Mouse (Mus musculus): ENCODE results near the gene Gm44503. TPM values are rescaled to one million over a fixed set of nuclear protein-coding genes. Genes with fewer than 3 reads are reported as not detected.

The Gm44503 gene
- not detected in 2 replicates for polyA plus RNA-seq (2015; fragmentation: Nextera tagmentation; extraction: Ambion mirVana)

- no peaks in the 10 kb centered on the region for H3K9me3 ChIP-seq (ENCODE audit: control insufficient read depth, low read length)
- H3K4me2 ChIP-seq (replicated peaks; ENCODE audit: low read depth): peak within 1 kb of the TSS; percentile 63
- WGBS: 2% methylated on average over 43 of the region's 43 CpGs
- no peaks in the 10 kb centered on the region for H3K27me3 ChIP-seq (ENCODE audit: control insufficient read depth, insufficient read depth, low read length)
- TF ChIP-seq CTCF (IDR thresholded peaks at IDR 0.05; ENCODE audit: low read depth) (peak; percentile 18), EP300 (optimal IDR thresholded peaks at IDR 0.05) (no peak)
- no peaks in the 10 kb centered on the region for H3K4me1 ChIP-seq (replicated peaks; ENCODE audit: control insufficient read depth, insufficient read depth)
- peak; percentile 82 for DNase-seq (ENCODE audit: low spot score)
- H3K36me3 ChIP-seq (ENCODE audit: control insufficient read depth, insufficient read depth, low read length): no peaks in the 10 kb centered on the region
- peak within 1 kb of the TSS; percentile 53 for H3K9ac ChIP-seq (ENCODE audit: low read length)
- peak within 1 kb of the TSS; percentile 58 for H3K4me3 ChIP-seq (ENCODE audit: low read depth, low read length)
- H3K27ac ChIP-seq (replicated peaks): no peak within 1 kb of the TSS
- peak; percentile 87 for ATAC-seq (ENCODE audit: low FRiP score, low TSS enrichment)
Measured at GRCm38 (mm10) chr9:72958521-72959450, at the start of gene Gm44503, which contains the start of gene Dyx1c1. TSS of gene Gm44503 (plus strand) at chr9:72958852. TSS of gene Dyx1c1 (plus strand) at chr9:72958785.

GRCm38 (mm10) chr9:72911381-72911780, 47.3 kb upstream of the Gm44503 start:
- Histone ChIP-seq H3K9ac (ENCODE audit: low read length) (no peak overlapping the region), H3K4me1 (replicated peaks; ENCODE audit: control insufficient read depth, insufficient read depth) (no peaks in the 10 kb centered on the region), H3K27me3 (ENCODE audit: control insufficient read depth, insufficient read depth, low read length) (no peaks in the 10 kb centered on the region), H3K9me3 (ENCODE audit: control insufficient read depth, low read length) (no peaks in the 10 kb centered on the region), H3K4me3 (ENCODE audit: low read depth, low read length) (no peak overlapping the region), H3K36me3 (ENCODE audit: control insufficient read depth, insufficient read depth, low read length) (no peaks in the 10 kb centered on the region), H3K27ac (replicated peaks) (no peak overlapping the region), H3K4me2 (replicated peaks; ENCODE audit: low read depth) (no peak overlapping the region)
- ATAC-seq (ENCODE audit: low FRiP score, low TSS enrichment) (no peak), DNase-seq (ENCODE audit: low spot score) (no peak)
- TF ChIP-seq CTCF (IDR thresholded peaks at IDR 0.05; ENCODE audit: low read depth): no peak
- no peak for TF ChIP-seq EP300 (optimal IDR thresholded peaks at IDR 0.05)
- 77% methylated on average over 2 of the region's 2 CpGs for WGBS

GRCm38 (mm10) chr9:72913551-72913950, 45.1 kb upstream of the Gm44503 start:
- Histone ChIP-seq H3K27ac (replicated peaks) (no peak overlapping the region), H3K9ac (ENCODE audit: low read length) (no peak overlapping the region), H3K27me3 (ENCODE audit: control insufficient read depth, insufficient read depth, low read length) (no peaks in the 10 kb centered on the region), H3K4me1 (replicated peaks; ENCODE audit: control insufficient read depth, insufficient read depth) (no peaks in the 10 kb centered on the region), H3K4me3 (ENCODE audit: low read depth, low read length) (0 out of 2 replicates have a peak overlapping the region, but pooled peaks have one; percentile 6), H3K9me3 (ENCODE audit: control insufficient read depth, low read length) (no peaks in the 10 kb centered on the region), H3K36me3 (ENCODE audit: control insufficient read depth, insufficient read depth, low read length) (no peaks in the 10 kb centered on the region), H3K4me2 (replicated peaks; ENCODE audit: low read depth) (peak overlapping the region; percentile 21)
- 27% methylated on average over 6 of the region's 6 CpGs for WGBS
- DNase-seq (ENCODE audit: low spot score) (no peak), ATAC-seq (ENCODE audit: low FRiP score, low TSS enrichment) (no peak)
- no peak for TF ChIP-seq CTCF (IDR thresholded peaks at IDR 0.05; ENCODE audit: low read depth)
- TF ChIP-seq EP300 (optimal IDR thresholded peaks at IDR 0.05): no peak

GRCm38 (mm10) chr9:72915728-72916127, 42.9 kb upstream of the Gm44503 start:
- H3K4me2 ChIP-seq (replicated peaks; ENCODE audit: low read depth): no peak overlapping the region
- H3K36me3 ChIP-seq (ENCODE audit: control insufficient read depth, insufficient read depth, low read length): no peaks in the 10 kb centered on the region
- H3K9ac ChIP-seq (ENCODE audit: low read length): no peak overlapping the region
- H3K4me1 ChIP-seq (replicated peaks; ENCODE audit: control insufficient read depth, insufficient read depth): no peaks in the 10 kb centered on the region
- no peaks in the 10 kb centered on the region for H3K9me3 ChIP-seq (ENCODE audit: control insufficient read depth, low read length)
- WGBS: 62% methylated on average over 7 of the region's 7 CpGs
- H3K27ac ChIP-seq (replicated peaks): no peak overlapping the region
- no peaks in the 10 kb centered on the region for H3K27me3 ChIP-seq (ENCODE audit: control insufficient read depth, insufficient read depth, low read length)
- H3K4me3 ChIP-seq (ENCODE audit: low read depth, low read length): no peak overlapping the region
- ATAC-seq (ENCODE audit: low FRiP score, low TSS enrichment): no peak
- no peak for DNase-seq (ENCODE audit: low spot score)
- TF ChIP-seq EP300 (optimal IDR thresholded peaks at IDR 0.05) (no peak), CTCF (IDR thresholded peaks at IDR 0.05; ENCODE audit: low read depth) (no peak)

- Histone ChIP-seq H3K4me3 (ENCODE audit: low read depth, low read length) (no peak overlapping the region), H3K4me2 (replicated peaks; ENCODE audit: low read depth) (no peak overlapping the region), H3K4me1 (replicated peaks; ENCODE audit: control insufficient read depth, insufficient read depth) (no peaks in the 10 kb centered on the region), H3K36me3 (ENCODE audit: control insufficient read depth, insufficient read depth, low read length) (no peaks in the 10 kb centered on the region), H3K9ac (ENCODE audit: low read length) (no peak overlapping the region), H3K9me3 (ENCODE audit: control insufficient read depth, low read length) (no peaks in the 10 kb centered on the region), H3K27me3 (ENCODE audit: control insufficient read depth, insufficient read depth, low read length) (no peaks in the 10 kb centered on the region), H3K27ac (replicated peaks) (no peak overlapping the region)
- TF ChIP-seq EP300 (optimal IDR thresholded peaks at IDR 0.05) (no peak), CTCF (IDR thresholded peaks at IDR 0.05; ENCODE audit: low read depth) (no peak)
- ATAC-seq (ENCODE audit: low FRiP score, low TSS enrichment): no peak
- 77% methylated on average over 3 of the region's 3 CpGs for WGBS
- no peak for DNase-seq (ENCODE audit: low spot score)
Measured at GRCm38 (mm10) chr9:72923068-72923467, 35.6 kb upstream of the Gm44503 start.
